Mouse (Mus musculus) heart, postnatal 0 days (tissue): ENCODE measurements at regions not wholly inside any gene's neighbourhood (a gene's known extent, or its start where the extent isn't known, plus 50 kb on each side); places are given as distances from the start of the nearest gene placed in this dataset.

Experiments used
- CTCF ChIP-seq: IDR thresholded peaks from 2 replicates; pipeline ENCODE4 v1.5.1; 2016; ENCODE audit warnings: antibody characterized with exemption, control low read depth, low read depth
- EP300 ChIP-seq: IDR thresholded peaks from 2 replicates; pipeline ENCODE4 v1.6.1; 2016; ENCODE audit warnings: antibody characterized with exemption, low read depth

GRCm38 (mm10) chr7:95618170-95618569, 552.9 kb upstream of the Tenm4 start:
- TF ChIP-seq CTCF (no peak), EP300 (no peak)
